Mouse (Mus musculus) frontal cortex, adult 2 months (tissue): ENCODE data around the gene Zdhhc12. TPM values are rescaled to one million over a fixed set of nuclear protein-coding genes. Genes with fewer than 3 reads are reported as not detected.
"Not testable (repeated sequence)": the region's sequence is repeated elsewhere in the genome, so short reads cannot be mapped to it uniquely, and the experiment has no call there.

Source experiments
- DNase-seq, 2 experiments: peaks; one replicate each; pipeline ENCODE4 v3.0.0; 2022; ENCODE audit warnings: low spot score in 1 of 2; ENCODE audit errors: extremely low spot score in 1 of 2
- polyA plus RNA-seq: library from polyadenylated mRNA; depleted of rRNA; stranded (reverse); fragments of >200 nt; gene quantifications from 2 replicates; pipeline ENCODE4 v1.2.3, GENCODE M21; 2012

Gene Zdhhc12
- polyA plus RNA-seq, 1 experiment, result 21.4 TPM

- DNase-seq, result peak; percentile 77 to 90
Measured at GRCm38 (mm10) chr2:30066046-30066901, 27.2 kb downstream of the Zdhhc12 start.

DNA sequence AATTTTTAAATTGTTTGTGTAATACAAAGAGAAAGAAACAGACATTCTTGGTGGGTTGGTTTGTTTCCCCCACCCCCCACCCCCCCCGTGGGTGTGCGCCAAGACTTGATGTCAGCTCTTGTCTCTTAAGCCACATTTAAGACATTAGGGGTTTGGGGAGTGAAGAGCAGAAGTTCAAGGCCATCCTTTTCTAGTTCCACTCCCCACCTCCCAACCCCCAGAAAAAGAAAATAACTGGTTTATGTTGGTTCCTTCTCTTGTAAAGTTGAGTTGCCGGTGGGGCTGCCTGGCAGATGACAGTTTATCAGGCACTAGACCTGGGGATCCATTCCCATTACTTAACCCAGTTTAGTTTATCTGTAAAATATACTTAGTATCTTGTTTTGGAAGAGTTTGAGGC lies 29.1 kb downstream of the Zdhhc12 start:
- DNase-seq, result no peak

GRCm38 (mm10) chr2:30063791-30064190 lies 29.7 kb downstream of the Zdhhc12 start:
- no peak for DNase-seq

- DNase-seq, result no peak
Measured at GRCm38 (mm10) chr2:30063235-30063634, 30.2 kb downstream of the Zdhhc12 start.

GRCm38 (mm10) chr2:30062249-30063093 lies 31.0 kb downstream of the Zdhhc12 start:
- peak in 1 of 2 experiments; percentile 48 for DNase-seq

GRCm38 (mm10) chr2:30061215-30062166 lies 32.0 kb downstream of the Zdhhc12 start:
- no peak for DNase-seq

- DNase-seq, result no peak
Measured at GRCm38 (mm10) chr2:30058418-30058817, 35.0 kb downstream of the Zdhhc12 start.

GRCm38 (mm10) chr2:30057223-30057904 lies 36.1 kb downstream of the Zdhhc12 start, which contains the start of gene Set:
Gene Set (plus strand): TSS chr2:30057378.
- no peak for DNase-seq

GRCm38 (mm10) chr2:30056736-30057135 lies 36.7 kb downstream of the Zdhhc12 start:
- no peak for DNase-seq

GRCm38 (mm10) chr2:30055310-30055709 lies 38.1 kb downstream of the Zdhhc12 start:
- DNase-seq, result not testable (repeated sequence)

GRCm38 (mm10) chr2:30051992-30052761 lies 41.3 kb downstream of the Zdhhc12 start:
- DNase-seq, result no peak

DNA sequence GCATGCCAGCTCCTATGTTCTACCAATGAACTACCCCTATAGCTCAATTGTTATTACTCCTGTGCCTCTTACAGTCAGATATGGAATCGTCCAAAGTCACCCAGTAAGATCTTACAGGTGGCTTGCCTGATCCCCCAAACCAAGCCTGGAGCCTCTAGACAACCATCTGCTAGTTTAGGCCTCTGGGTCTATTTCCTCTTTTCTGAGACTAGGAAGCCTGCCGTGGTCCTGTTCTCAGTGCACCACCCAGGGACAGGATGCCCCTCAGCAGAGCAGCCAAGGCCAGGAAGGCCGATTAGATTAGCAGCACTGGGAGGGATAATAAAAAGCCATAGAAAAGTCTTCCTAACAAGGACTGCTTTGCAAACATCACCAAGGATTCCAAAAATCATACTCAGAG lies 43.6 kb downstream of the Zdhhc12 start:
- DNase-seq, result no peak

DNA sequence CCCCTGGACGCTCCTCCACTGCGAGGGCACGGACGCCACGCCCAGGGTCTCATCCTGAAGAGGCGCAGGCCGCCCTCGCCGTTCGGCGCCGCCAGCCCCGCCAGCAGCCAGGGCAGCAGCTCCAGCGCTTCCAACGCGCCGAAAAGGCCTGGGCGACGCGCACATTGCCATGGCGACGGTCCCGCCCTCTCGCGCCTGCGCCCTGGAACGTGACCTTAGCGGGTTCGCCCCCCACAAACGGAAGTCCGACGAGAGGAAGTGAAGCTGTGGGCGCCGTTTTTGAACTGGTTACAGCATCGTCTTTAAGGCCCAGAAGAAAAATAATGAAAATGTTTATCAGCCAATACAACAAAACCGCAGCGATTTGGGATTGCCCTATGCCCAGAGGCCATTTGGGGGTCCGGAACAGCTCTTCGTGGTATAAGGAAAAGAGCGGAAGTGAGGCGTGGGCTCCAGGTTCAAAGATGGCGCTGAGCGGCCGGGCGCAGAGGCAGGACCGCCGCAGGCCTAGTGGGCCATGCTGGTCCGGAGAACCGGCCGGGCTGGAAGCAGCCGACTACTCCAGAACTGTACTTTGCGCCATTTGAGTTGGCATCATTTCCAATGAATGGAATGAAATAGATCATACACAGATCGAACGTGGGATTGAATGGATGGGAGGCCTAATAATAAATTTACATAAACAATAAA lies 44.6 kb downstream of the Zdhhc12 start, which contains the start of gene Wdr34:
Wdr34 (minus strand) TSS at position 183 of the 690 bp plus-strand sequence.
- DNase-seq, result peak; percentile 93 to 98

GRCm38 (mm10) chr2:30048101-30048501 lies 45.3 kb downstream of the Zdhhc12 start:
- no peak for DNase-seq

DNA sequence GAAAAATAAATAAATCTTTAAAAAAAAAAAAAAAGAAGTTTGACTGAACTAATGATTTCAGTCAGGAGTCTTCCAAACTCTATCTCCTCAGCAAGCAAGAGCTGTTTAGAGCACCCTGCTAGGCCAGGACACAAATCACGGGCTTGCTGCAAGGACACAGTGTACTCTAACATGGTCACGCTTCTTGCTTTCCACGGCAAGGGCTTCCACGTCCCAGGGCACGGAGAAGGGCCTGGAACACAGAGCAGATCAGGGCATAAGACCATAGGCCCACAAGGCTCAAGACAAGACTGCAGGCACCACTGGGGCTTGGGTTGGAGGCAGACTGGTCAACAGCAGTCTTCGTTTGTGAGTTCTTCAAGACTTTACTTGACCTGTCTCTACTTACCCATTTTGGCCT lies 46.3 kb downstream of the Zdhhc12 start:
- no peak for DNase-seq

GRCm38 (mm10) chr2:30044550-30044949 lies 48.9 kb downstream of the Zdhhc12 start:
- DNase-seq, result no peak

GRCm38 (mm10) chr2:30042445-30042844 lies 51.0 kb downstream of the Zdhhc12 start:
- peak in 1 of 2 experiments; percentile 85 for DNase-seq
